Mouse (Mus musculus) inflammation-experienced regulatory T-cells, adult 6 months (primary cell): ENCODE data around the gene Rgs7. TPM values are rescaled to one million over a fixed set of nuclear protein-coding genes. Genes with fewer than 3 reads are reported as not detected.

ENCODE experiments used
- ATAC-seq: one replicate; pipeline ENCODE4 v1.8.0; 2017
- polyA plus RNA-seq, 3 experiments: library from polyadenylated mRNA; unstranded; fragments of 100-300 nt; shearing (Covaris generic); gene quantifications; one replicate each; pipeline ENCODE4 v1.2.1; 2017

The Rgs7 gene
- polyA plus RNA-seq, 3 experiments from 2014 or later: not detected

DNA sequence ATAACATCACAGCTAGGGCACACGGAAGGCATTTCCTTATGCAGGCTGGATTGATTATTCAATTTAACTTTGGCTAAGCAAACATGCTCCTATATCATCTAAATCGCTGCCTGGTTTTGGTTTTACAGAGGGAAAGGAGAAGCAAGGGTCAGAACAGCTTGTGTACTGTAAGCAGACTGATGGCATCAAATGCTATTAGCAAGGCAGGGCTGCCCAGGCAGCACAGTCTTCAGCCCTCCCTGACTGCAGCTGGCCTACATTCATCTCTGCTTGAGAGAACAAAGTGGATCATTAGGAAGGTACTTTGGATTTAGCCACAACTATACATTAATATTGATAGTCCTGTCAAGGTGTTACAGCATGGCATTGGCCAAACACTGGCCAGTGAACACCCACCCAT lies 65.2 kb downstream of the Rgs7 start:
- ATAC-seq: no peak

DNA sequence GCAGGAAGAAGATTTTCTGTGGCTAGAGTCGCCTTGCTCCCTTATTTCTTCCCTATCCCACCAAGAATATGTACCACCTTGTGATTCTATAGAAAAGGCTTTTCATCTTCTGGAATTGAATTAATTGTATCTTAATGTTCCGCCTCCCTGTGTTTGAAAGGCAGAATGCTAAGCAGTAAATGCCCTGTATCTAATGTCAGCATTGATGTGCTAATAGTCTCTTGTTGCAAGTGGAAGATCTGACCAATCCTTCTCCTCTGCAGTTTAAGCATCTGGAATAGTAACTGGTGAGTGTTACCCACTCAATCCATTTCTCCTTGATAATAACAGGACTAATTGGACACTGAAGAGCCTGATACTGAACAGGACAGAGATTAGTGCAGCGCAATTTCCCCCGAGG lies 65.9 kb downstream of the Rgs7 start:
- ATAC-seq: no peak

DNA sequence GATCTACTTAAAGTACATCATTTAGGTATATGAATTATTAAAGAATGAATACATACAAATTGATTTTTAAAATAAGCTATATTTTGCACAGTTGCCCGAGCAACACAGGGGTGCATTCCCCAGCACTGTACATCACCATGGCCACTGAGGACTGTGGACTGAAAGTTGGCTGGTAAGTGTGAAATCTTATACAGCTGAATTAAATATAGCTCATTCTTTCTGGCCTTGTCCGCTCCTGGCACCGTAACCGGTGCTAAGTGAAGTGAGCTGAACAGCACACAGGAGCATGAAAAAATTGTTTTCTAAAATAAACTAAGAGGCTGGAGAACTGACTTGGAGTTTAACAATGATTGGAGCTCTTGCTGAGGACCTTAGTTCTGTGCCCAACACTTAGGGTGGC lies 71.4 kb downstream of the Rgs7 start:
- no peak for ATAC-seq

DNA sequence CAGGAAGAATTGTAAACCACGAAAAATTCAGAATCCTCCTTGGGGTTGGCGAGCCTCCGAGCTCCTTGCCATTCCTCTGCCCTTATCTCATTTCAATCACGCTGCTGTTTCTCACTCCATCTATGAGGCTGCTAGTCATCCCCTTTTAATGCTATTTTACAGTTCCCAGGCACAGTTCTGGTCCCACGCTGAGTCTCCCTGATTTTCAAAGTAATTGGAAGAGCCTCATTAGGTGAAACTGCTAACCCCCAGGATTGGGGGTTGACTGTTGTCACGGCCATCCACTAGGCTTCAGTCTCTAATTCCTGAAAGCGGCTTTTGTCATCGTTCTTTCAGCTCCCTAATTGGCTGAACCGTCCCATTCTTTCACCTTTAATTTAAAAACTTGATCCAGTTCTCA lies 76.6 kb downstream of the Rgs7 start:
- ATAC-seq: no peak

DNA sequence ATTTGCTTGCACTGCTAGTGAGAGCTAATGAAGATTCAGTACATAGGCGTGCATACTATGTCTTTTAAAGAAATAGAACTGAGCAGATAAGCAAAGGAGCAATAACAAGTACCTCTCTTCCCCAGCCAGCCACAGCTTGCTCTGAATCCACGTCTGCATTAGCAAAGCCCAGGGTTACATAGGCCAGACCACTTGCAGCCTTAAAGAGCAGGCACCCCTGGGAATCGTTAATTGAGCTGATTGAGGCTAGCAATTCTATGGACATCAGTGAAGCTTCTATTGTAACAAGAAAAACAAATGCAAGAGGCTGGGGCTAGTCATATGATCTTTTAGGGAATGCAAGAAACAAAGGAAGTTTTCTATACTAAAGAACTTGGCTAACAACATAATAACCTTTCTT lies 81.9 kb downstream of the Rgs7 start:
- ATAC-seq: no peak

DNA sequence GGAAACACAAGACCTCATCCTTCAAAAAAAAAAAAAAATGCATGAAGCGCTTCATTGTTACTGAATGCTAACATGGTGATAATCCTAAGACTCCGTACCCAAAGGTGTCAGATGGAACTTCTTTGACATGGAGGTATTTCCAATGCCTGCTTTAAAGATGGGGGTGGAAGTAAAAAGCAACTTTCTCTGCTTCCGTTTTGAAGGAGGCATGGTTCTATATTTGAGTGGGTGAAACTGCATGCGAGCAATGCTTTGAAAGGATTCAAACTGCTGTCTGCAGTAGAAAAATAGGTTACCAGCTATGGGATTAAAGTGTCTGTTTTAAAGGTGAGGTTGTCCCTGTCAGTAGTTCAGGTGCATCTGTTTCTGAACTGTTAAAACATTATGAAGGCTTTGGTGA lies 100.4 kb downstream of the Rgs7 start:
- ATAC-seq: no peak

DNA sequence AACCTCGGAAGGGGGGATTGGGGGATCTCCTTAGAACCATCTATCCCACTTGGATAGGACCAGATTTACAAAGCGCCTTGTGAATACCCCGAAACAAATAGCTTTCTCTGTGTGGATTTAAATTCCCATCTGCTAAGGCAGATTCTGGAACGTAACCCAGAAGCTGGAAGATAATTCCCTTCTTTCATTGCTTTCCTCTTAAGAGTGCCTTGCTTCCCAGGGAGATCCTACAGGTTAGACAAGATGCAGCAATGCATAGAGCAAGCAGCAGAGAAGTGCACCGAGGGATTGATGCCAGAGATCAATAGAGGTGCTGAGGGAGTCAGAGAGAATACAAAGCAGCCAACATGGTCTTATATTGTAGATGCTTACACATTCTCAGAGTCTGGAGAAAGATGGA lies 103.0 kb downstream of the Rgs7 start:
- ATAC-seq: no peak

DNA sequence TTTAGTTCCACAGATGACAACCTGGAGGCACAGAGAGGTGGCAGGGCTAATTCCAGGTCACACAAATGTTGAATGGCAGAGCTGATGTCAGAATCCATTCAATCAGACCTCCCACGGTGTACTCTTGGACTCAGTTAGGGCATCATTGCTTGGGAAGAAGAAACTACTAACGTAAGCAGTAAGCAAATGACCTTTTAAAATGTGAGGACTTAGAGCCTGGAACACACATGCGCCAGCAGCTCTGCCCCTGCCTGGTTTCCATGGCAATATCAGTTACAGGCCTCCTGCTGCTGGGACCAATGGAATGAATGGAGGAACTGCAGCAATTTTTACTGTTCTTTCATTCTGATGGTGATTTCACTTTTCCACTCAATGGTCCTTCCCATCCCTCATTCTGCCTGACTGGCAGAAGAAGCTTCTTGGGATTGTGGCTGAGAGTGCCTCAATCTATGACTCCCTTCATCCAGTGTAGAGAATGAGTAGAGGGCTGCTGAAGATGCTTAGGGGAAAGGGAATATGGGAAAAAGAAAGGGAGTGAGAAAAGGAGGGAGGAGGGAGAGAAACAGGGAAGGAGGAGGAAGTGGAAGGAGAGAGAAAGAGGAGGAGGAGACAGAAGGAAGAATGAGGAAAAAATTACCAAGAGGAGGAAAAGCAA lies 106.6 kb downstream of the Rgs7 start:
- no peak for ATAC-seq

DNA sequence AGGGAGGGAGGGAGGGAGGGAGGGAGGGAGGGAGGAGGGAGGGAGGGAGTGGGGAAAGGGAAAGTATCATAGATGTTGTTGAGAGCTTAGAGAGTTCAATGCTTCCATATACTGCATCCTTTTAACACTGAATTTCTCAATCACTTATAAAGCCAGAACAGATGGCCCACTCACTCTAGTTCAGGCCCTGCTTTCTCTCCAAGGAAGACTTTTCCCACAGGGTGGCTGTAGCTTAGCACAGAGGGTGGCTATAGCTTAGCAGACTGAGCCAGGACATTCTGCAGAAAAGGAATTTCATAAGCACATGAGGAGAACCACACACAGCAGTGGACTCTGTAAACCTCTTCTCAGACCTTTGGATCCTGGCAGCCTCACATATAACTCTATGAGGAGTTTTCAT lies 119.7 kb downstream of the Rgs7 start:
- ATAC-seq: no peak

DNA sequence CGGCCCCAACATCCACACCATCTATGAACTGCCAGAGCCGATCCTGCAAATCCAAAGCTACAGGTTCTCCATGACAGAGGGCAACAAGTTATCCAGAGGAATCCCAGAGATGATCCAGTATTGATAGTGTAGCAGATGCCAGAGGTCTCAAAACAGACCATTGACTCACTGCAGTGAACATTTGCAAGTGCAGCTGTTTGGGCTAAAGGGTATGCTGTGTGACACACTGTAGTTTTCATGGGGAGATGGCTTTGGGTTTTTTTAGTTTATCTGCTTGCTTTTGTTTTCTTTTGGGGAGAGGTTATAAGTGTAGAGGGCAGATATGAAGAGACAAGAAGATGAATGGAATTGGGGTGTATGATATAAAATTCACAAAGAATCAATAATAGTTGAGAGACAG lies 124.2 kb downstream of the Rgs7 start:
- ATAC-seq: no peak

DNA sequence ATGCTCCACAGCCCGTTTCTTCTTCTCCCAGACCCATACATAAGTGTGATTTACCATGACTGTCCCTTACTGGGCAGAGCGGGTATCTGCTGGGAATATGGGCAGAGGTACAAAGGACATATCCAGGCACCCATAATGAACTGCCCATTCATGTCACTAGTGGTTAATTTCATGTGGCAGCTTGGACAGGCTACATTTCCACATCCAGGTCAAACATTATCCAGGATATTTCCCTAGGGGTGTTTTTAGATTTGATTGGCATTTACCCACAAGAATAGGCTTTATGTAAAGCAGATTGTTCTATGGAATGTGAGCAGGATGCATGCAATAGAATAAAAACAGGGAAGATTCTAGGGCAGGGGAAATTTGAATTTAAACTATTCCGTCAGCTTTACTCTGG lies 128.7 kb downstream of the Rgs7 start:
- no peak for ATAC-seq

DNA sequence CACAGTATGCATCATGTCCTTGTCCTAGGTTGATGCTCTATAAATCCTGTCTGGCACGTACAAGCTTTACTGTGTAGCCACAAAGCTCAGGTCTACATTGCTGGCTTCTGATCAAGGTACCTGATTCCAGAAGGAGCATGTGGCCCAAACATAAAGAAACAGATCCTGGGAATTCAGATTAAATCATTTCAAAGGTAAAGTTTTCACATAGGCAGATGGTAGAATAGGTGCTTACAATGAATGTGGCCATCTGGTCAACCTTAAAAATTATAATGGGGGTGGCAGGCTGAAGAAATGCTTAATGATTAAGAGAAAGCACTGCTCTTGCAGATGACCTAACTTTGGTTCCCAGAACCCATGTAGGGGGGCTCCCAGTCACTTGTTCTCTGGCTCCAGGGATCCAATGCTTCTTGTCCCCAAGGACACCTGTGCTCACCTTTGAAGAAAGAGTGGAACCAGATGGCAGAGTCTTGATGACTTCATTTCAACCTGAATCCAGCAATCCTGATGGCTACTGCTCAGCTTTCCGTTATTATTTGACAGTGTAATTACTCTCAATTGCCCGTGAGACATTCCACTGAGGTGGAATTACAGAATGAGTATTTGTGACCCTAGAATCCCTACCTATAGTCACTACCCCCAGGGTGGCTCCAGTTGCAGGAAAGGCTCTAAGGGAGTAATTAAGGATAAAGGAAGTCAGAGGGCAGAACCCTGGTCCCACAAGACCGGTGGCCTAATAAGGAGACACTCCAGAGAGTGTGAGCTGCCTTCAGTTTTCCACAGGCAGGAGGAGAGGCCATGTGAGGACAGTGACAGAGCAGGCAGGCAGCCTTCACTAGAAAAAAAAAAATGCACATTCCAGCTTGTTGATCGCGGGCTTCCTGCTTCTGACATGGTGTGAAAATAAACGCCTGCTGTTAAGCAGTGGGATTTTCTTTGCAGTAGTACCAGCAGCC lies 132.6 kb downstream of the Rgs7 start:
- no peak for ATAC-seq

DNA sequence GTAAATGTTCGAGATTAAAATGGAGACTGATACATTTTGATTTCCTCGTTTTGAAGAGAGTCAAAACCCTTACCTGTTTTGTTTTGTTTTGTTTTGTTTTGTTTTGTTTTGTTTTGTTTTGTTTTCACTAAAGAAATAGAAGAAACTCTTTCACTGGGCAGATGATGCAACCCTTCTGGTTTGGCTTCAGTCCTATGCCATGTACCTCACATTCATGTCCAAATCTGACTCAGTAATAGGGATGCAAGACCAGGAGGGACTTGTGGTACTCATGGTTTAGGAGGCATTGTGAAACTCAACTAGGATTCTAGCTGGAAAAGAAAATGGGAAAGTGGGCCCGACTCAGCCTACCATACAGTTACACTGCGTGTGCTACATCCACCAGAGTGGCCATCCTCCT lies 139.4 kb downstream of the Rgs7 start:
- no peak for ATAC-seq

DNA sequence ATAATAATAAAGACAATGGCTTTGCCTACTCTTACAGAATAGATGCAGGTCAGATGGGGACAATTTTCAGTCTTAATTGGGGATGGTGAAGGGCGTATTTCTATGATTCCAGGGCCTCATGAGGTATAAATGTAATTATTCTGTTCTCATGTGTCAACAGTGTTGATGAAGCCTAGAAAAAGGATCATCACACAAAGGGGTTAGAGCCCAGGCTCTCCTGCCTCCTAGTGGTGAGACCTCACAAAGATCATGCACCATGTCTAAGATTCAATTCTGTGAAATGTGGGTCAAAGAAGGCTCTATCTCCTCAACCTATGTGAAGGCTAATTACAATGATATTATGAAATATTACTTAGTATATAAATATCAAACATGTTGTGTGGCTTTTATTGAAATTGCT lies 146.1 kb downstream of the Rgs7 start:
- ATAC-seq: no peak

DNA sequence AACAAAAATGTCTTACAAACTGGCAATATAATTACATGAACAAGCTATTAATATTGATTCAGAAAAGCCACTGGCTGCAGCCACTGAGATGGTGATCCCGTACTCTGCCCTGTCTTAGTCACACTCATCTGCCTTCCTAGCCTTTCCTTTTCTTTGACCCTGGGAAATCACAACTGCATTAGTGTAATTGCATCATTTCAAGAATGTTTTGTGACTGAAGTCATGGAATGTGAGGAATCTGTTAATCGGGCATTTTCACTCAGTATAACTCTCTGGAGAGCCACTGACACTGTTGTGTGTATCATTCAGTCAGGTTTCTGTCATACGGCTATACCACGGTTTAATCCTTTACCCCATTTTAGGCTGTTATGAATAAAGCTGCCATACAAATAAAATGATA lies 156.1 kb downstream of the Rgs7 start:
- ATAC-seq: no peak

DNA sequence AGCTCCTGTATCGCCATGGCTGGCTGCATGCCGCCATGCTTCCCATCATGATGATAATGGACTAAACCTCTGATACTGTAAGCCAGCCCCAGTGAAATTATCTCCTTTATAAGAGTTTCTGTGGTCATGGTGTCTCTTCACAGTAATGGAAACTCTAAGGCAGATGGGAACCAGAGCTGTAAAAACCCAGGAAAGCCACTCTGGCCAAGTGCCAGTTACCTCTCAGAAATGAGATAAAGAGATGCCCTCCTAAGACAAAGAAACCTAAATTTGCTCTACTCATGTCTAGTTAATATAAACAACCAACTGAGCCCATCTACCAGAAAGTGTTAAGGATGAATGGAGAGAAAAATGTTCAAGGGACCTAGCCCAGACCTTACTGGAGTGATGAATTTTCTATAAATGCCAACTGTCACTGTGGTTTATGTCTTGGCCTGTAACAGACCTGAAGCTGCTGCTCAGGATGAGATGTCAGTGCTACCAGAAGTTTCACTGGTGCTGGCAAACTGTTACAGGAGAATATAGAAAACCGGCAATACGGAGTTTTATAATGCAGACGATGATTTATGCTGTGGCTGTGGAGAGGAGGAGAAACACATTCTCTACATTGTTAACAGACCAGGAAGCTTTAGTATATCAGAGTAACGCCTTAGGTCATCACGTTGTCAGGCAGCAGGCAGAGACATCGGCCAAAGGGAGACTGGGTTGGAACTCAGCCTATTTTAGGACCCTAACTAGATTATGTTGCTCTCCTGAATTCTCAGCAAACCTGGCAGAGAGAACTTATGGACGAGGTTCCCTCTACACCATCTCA lies 159.1 kb downstream of the Rgs7 start:
- ATAC-seq: no peak

DNA sequence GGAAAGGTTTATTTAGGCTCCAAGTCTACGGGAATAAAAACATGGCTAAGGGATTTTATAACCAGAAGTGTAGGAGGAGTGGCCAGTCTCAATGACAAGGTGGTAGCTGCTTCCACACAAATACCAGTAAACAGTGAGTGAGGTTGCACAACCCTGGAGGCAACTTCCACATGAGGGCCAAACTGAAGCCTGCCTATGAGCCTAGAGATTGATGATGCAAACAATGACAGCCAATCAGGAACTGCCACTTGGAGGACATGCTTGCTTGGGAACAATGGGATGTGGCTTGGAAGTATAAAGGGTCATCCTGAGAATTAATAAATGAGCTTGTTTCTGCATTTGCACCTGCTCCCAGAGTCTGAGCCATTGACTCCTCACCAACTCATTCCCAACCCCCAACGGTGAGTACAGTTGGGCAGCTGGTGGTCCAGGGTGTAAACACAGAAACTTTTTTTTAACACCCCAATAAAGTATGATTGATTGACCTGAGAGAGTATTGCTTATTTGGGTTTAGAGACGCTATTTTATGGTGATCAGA lies 162.3 kb downstream of the Rgs7 start:
- no peak for ATAC-seq

DNA sequence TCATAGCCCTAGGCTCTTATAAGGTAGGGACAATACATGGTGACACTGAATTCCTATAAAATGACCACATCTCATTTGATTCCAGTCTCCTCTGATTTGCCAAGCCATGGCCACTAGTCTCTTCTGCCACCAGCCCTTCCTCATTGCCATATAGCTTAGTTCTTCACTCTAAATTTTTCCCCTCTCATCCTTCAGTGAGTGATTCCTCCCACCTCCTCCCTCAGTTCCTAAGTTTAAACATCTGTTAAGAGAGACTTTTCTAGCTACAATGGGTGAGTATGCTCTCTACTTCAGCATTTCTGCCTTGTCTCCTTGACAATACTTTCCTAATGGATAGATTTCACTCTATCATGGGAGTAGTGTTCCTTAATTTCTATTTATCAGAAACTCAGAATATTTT lies 169.5 kb downstream of the Rgs7 start:
- no peak for ATAC-seq

DNA sequence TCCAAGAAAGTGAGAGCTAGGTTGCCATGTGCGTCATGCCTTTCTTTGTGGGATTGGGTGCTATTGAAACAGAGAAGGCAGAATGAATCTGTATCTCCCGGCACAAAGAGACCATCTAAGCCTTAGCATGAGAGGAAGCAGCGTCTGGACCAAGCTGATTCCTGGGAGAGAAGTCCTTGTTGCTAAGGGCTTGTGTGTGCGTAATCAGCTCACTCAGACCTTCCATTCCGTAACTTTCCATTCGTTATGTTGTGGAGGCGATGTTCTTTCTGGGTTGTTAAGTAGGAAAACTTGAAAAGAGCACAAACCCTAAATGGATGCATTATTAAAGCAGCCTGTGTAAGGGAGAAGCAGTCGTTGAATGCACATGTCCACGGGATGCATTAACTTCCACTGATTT lies 173.1 kb downstream of the Rgs7 start:
- no peak for ATAC-seq

DNA sequence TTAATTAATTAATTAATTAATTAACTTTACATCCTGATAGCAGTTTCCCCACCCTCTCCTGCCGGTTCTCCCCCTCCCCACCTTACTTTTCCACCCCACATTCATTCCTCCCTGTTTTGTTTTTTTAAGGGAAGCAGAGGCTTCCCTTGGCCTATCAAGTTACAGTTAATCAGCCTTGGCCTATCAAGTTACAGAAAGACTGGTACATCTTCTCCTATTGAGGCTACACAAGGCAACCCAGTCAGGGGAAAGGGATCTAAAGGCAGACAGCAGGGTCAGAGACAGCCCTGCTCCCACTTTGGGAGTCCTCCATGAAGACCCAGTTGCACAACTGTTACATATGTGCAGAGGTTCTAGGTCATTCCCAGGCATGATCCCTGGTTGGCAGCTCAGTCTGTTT lies 175.0 kb downstream of the Rgs7 start:
- no peak for ATAC-seq

DNA sequence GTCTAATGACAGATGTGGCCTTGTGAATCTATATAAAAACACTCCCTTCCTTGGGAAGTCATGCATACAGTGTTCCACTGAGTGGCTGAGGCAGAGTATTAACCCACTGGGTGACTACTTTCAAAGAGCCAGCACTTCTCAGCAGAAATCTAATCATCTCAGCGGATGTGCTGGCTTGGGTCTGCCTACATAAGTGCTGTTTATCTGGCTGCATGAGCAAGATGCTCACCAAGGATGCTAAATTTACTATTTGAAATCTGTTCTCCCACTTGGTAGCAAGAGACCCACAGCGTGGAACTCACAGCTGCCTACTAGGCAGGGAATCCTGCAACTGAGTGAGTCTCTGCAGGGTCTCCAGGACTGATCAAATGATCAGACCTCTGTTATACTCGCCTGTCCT lies 184.7 kb downstream of the Rgs7 start:
- ATAC-seq: no peak

DNA sequence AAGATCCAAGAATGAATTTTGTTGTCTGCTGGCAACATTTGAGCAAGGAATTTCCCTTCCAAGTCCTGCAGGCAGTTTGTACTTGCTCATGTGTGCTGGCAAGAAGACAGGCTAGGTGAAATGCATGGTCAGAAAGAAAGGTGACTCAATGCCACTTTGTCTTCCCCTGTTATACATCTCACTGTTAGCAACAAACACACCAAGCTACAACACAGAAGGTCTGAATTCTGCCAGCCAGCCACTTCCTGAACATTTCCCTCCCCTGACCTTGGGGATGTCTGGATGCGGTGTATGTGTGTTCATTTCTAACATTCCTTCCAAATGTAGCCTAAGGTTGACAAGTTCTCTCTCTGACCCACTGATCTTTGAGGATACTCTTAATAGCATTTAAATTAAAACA lies 191.4 kb downstream of the Rgs7 start:
- ATAC-seq: no peak

DNA sequence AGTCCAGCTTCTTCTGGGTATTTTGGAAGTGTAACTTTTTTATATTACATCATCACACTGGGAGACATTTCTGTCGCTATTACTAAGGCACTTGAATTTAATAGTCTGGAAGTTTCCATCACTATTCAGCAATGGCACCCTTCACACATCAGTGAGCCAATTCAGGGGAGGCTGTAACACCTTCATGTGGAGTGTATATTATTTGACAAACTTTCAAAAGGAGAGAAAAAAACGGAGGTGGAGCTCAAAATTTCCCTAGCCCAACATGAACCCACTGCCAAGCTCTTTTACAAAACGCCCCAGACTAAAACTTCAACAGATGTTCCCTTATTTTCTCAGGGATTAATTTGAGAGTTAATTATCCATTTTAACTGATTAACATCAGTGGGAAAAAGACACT lies 191.9 kb downstream of the Rgs7 start:
- no peak for ATAC-seq
